13 mouse cellular contexts compared by ENCODE assay signal in genomic region chr15:25415958-25416357, GRCm38 (mm10). TPM values are rescaled to one million over a fixed set of nuclear protein-coding genes. Genes with fewer than 3 reads are reported as not detected.
A peak's percentile ranks its signal among the peaks of the same experiment; 100 is the strongest.
DNase-seq lines count a peak whose midpoint lies in the region; ATAC-seq and TF ChIP-seq lines count a peak whose summit lies in the region.
"Had no signal": no experiment of that assay in that cellular context is flagged by ENCODE, and none has a peak within 500 bp of the region (broad histone marks: within the 10 kb centered on the region; RNA-seq: fewer than 3 reads in every experiment).

No protein-coding gene starts in this region.

- ATAC-seq in neural tube, embryonic 11.5 days (ENCODE audit: insufficient read depth, low FRiP score, low TSS enrichment), result no peak
- ATAC-seq in forebrain, embryonic 15.5 days (replicated peaks), result no peak
- no peak for ATAC-seq in erythroid progenitor cell, adult 5-6 weeks (replicated peaks; ENCODE audit: low FRiP score, poor library complexity, severe bottlenecking)

- DNase-seq in neural tube, embryonic 11.5 days (ENCODE audit: low spot score), result peak; percentile 33
- DNase-seq in neural tube, embryonic 10.5 days (ENCODE audit: extremely low spot score, low spot score), result no peak
- peak; percentile 50 for DNase-seq in midbrain, embryonic 10.5 days (ENCODE audit: low spot score)
- no peak for DNase-seq in lung, adult 18-20 months
- no peak for DNase-seq in heart, postnatal 14 days
- DNase-seq: cerebellum, adult 9-11 months; gastrocnemius, postnatal 36 days; kidney, adult 8-10 months; lung, adult 2 months; thymus, postnatal 14 days had no signal

- H3K9ac ChIP-seq in neural tube, embryonic 11.5 days (ENCODE audit: low read length), result peak overlapping the region; percentile 26
- H3K9ac ChIP-seq in forebrain, embryonic 15.5 days (replicated peaks), result peak overlapping the region; percentile 23

- H3K27ac ChIP-seq in neural tube, embryonic 11.5 days (ENCODE audit: low read depth, low read length), result no peak overlapping the region
- H3K27ac ChIP-seq in forebrain, embryonic 15.5 days (replicated peaks), result peak overlapping the region; percentile 19
- H3K27ac ChIP-seq in midbrain, embryonic 10.5 days (replicated peaks), result peak overlapping the region; percentile 75
- H3K27ac ChIP-seq in olfactory bulb, adult 2 months (ENCODE audit: insufficient read depth, low read depth, low read length), result no peak overlapping the region

- intact Hi-C loops in heart, postnatal 14 days (cut with DNase I), result loop anchor here (2.0 to 10.0 kb wide), 2 partner anchors 271 to 827 kb away; no protein-coding TSS in a partner anchor

- peak overlapping the region; percentile 23 for H3K4me3 ChIP-seq in neural tube, embryonic 11.5 days (ENCODE audit: low read depth, low read length)
- H3K4me3 ChIP-seq in forebrain, embryonic 15.5 days, result peak overlapping the region; percentile 99
- peak overlapping the region; percentile 98 for H3K4me3 ChIP-seq in midbrain, embryonic 10.5 days
- peak overlapping the region; percentile 31; the same call in 1 of the 2 replicates for H3K4me3 ChIP-seq in olfactory bulb, adult 2 months (ENCODE audit: insufficient read depth, low read depth, low read length)

- no peaks in the 10 kb centered on the region for H3K27me3 ChIP-seq in neural tube, embryonic 11.5 days (ENCODE audit: control insufficient read depth, insufficient read depth, low read length)
- no peaks in the 10 kb centered on the region for H3K27me3 ChIP-seq in forebrain, embryonic 15.5 days
- no peaks in the 10 kb centered on the region for H3K27me3 ChIP-seq in midbrain, embryonic 10.5 days (ENCODE audit: low read depth, poor library complexity, severe bottlenecking)

- no peak for TF ChIP-seq POLR2A in olfactory bulb, adult 2 months (IDR thresholded peaks at IDR 0.05; ENCODE audit: insufficient read depth, low read depth, low read length)

- H3K4me2 ChIP-seq in neural tube, embryonic 11.5 days (ENCODE audit: low read depth), result peak overlapping the region; percentile 79
- peak overlapping the region; percentile 62 for H3K4me2 ChIP-seq in forebrain, embryonic 15.5 days (replicated peaks)

- H3K4me1 ChIP-seq in neural tube, embryonic 11.5 days (ENCODE audit: control insufficient read depth, insufficient read depth, low read length), result no peaks in the 10 kb centered on the region
- peaks cover 24% of the 10 kb centered on the region for H3K4me1 ChIP-seq in forebrain, embryonic 15.5 days
- peaks cover 50% of the 10 kb centered on the region for H3K4me1 ChIP-seq in midbrain, embryonic 10.5 days
- H3K4me1 ChIP-seq in olfactory bulb, adult 2 months (ENCODE audit: control insufficient read depth, insufficient read depth, low read length), result peaks cover 10% of the 10 kb centered on the region; the same call in 1 of the 2 replicates

- WGBS in neural tube, embryonic 11.5 days, result 56% methylated on average over 4 of the region's 4 CpGs
- 20% methylated on average over 4 of the region's 4 CpGs for WGBS in forebrain, embryonic 15.5 days
- WGBS in midbrain, embryonic 10.5 days, result 49% methylated on average over 4 of the region's 4 CpGs
- 37% methylated on average over 4 of the region's 4 CpGs for WGBS in olfactory bulb, adult 2 months

- no peak for TF ChIP-seq CTCF in olfactory bulb, adult 2 months (IDR thresholded peaks at IDR 0.05; ENCODE audit: insufficient read depth, low read depth, low read length)

- no peaks in the 10 kb centered on the region for H3K9me3 ChIP-seq in neural tube, embryonic 11.5 days (ENCODE audit: control insufficient read depth, low read length)
- H3K9me3 ChIP-seq in forebrain, embryonic 15.5 days, result no peaks in the 10 kb centered on the region
- no peaks in the 10 kb centered on the region for H3K9me3 ChIP-seq in midbrain, embryonic 10.5 days (replicated peaks)

- no peaks in the 10 kb centered on the region for H3K36me3 ChIP-seq in neural tube, embryonic 11.5 days (ENCODE audit: control insufficient read depth, insufficient read depth, low read length)
- H3K36me3 ChIP-seq in forebrain, embryonic 15.5 days, result no peaks in the 10 kb centered on the region
- H3K36me3 ChIP-seq in midbrain, embryonic 10.5 days, result no peaks in the 10 kb centered on the region

RNA-seq across cellular contexts. Expression of gene Basp1, which starts 2.4 kb away (rescaled TPM):
- polyA plus RNA-seq in neural tube, embryonic 11.5 days (2014; fragmentation: Nextera tagmentation; extraction: Ambion mirVana), result 201 and 207 TPM in 2 replicates
- polyA plus RNA-seq in forebrain, embryonic 15.5 days (2015; fragmentation: Nextera tagmentation; extraction: Ambion mirVana), result 309 and 350 TPM in 2 replicates
- 37.6 and 53.3 TPM in 2 replicates for polyA plus RNA-seq in midbrain, embryonic 10.5 days (2016; fragmentation: Nextera tagmentation; extraction: Ambion mirVana)
- polyA plus RNA-seq in olfactory bulb, adult 2 months (2012; ENCODE audit: insufficient read depth, insufficient read length, low replicate concordance, missing spikeins), result 416 TPM in 1 of 2 replicates, not detected in the other
- 2.2 TPM in 1 of 2 replicates, not detected in the other for total RNA-seq in erythroid progenitor cell, adult 5-6 weeks (2015; ENCODE audit: low replicate concordance)
- 2.1 TPM in 1 of 2 replicates, not detected in the other for total RNA-seq in erythroid progenitor cell, adult 5-6 weeks (2017; ENCODE audit: low replicate concordance)
- 1 to 10 TPM; 3.0 to 4.2 TPM for total RNA-seq in heart, postnatal 14 days (2021)

Comparison
In these comparisons a context has a peak if more than half of its experiments do, and no peak if none do; other contexts are left out.
1. DNase-seq: peak in neural tube, embryonic 11.5 days (single experiment) and midbrain, embryonic 10.5 days (single experiment); none in neural tube, embryonic 10.5 days (single experiment), lung, adult 18-20 months (0 of 2) and heart, postnatal 14 days (0 of 2).
2. H3K27ac ChIP-seq: peak in forebrain, embryonic 15.5 days (single experiment) and midbrain, embryonic 10.5 days (single experiment); none in neural tube, embryonic 11.5 days (single experiment) and olfactory bulb, adult 2 months (single experiment).
3. H3K4me3 ChIP-seq: peak in every context shown above with its lines; median percentile 99 in forebrain, embryonic 15.5 days; 98 in midbrain, embryonic 10.5 days; 31 in olfactory bulb, adult 2 months; 23 in neural tube, embryonic 11.5 days.